Mouse (Mus musculus): ENCODE data around the gene Gcdh. TPM values are rescaled to one million over a fixed set of nuclear protein-coding genes. Genes with fewer than 3 reads are reported as not detected.

Gene Gcdh
- 10 to 100 TPM; 31.5 to 33.0 TPM for total RNA-seq (2021)
- long read RNA-seq, transcript Gcdh-202 (12 exons, 2,114 nt) = major isoform, 20 of 41 reads
- long read RNA-seq, transcript Gcdh-201 (11 exons, 2,167 nt) = minor isoform, 7 of 41 reads
- long read RNA-seq, partial matches to known transcripts = 5 of 41 reads
- long read RNA-seq, other reads (novel, unspliced or antisense) = 9 of 41 reads

GRCm38 (mm10) chr8:84893709-84894134 lies at the start of gene Gcdh:
Gcdh (minus strand) TSS chr8:84893921.
- peak; percentile 82 to 86 for DNase-seq (ENCODE audit: low spot score in 2 of 2)

GRCm38 (mm10) chr8:84937620-84938485 lies 44.1 kb upstream of the Gcdh start:
- no peak for DNase-seq (ENCODE audit: low spot score in 2 of 2)

GRCm38 (mm10) chr8:84936962-84937546 lies 43.3 kb upstream of the Gcdh start, which contains the start of gene Mast1:
Mast1 (minus strand) TSS chr8:84937359.
- DNase-seq (ENCODE audit: low spot score in 2 of 2) = peak; percentile 79 to 87

GRCm38 (mm10) chr8:84936041-84936961 lies 42.6 kb upstream of the Gcdh start:
- peak in 1 of 2 experiments; percentile 38 for DNase-seq (ENCODE audit: low spot score in 2 of 2)

- peak in 1 of 2 experiments; percentile 34 for DNase-seq (ENCODE audit: low spot score in 2 of 2)
These were observed 41.8 kb upstream of the Gcdh start for GRCm38 (mm10) chr8:84935489-84935888.

GRCm38 (mm10) chr8:84934860-84935259 lies 41.1 kb upstream of the Gcdh start:
- peak in 1 of 2 experiments; percentile 47 for DNase-seq (ENCODE audit: low spot score in 2 of 2)

GRCm38 (mm10) chr8:84933767-84934559 lies 40.2 kb upstream of the Gcdh start:
- DNase-seq (ENCODE audit: low spot score in 2 of 2) = no peak

- no peak for DNase-seq (ENCODE audit: low spot score in 2 of 2)
These were observed 36.9 kb upstream of the Gcdh start for GRCm38 (mm10) chr8:84930582-84930981.

GRCm38 (mm10) chr8:84928456-84929306 lies 35.0 kb upstream of the Gcdh start:
- peak; percentile 78 to 85 for DNase-seq (ENCODE audit: low spot score in 2 of 2)

GRCm38 (mm10) chr8:84927513-84927912 lies 33.8 kb upstream of the Gcdh start:
- DNase-seq (ENCODE audit: low spot score in 2 of 2) = no peak

- DNase-seq (ENCODE audit: low spot score in 2 of 2) = no peak
These were observed 31.8 kb upstream of the Gcdh start for GRCm38 (mm10) chr8:84925557-84925956.

- no peak for DNase-seq (ENCODE audit: low spot score in 2 of 2)
These were observed 27.9 kb upstream of the Gcdh start for GRCm38 (mm10) chr8:84921596-84921995.

GRCm38 (mm10) chr8:84918646-84919045 lies 24.9 kb upstream of the Gcdh start:
- DNase-seq (ENCODE audit: low spot score in 2 of 2) = no peak

- DNase-seq (ENCODE audit: low spot score in 2 of 2) = no peak
These were observed 24.1 kb upstream of the Gcdh start for GRCm38 (mm10) chr8:84917781-84918180.

- DNase-seq (ENCODE audit: low spot score in 2 of 2) = no peak
These were observed 21.5 kb upstream of the Gcdh start for GRCm38 (mm10) chr8:84915269-84915668.

- peak in 1 of 2 experiments; percentile 50 for DNase-seq (ENCODE audit: low spot score in 2 of 2)
These were observed 20.2 kb upstream of the Gcdh start for GRCm38 (mm10) chr8:84913960-84914359.

- DNase-seq (ENCODE audit: low spot score in 2 of 2) = no peak
These were observed 19.8 kb upstream of the Gcdh start for GRCm38 (mm10) chr8:84913502-84913900.

GRCm38 (mm10) chr8:84912895-84913501 lies 19.3 kb upstream of the Gcdh start:
- DNase-seq (ENCODE audit: low spot score in 2 of 2) = peak in 1 of 2 experiments; percentile 62

- DNase-seq (ENCODE audit: low spot score in 2 of 2) = no peak
These were observed 18.7 kb upstream of the Gcdh start for GRCm38 (mm10) chr8:84912391-84912790.

All from layer of hippocampus, postnatal 10 days (tissue).